Mouse (Mus musculus) adrenal gland, adult 10 weeks (tissue): Measurements from ENCODE around the gene Crx. TPM values are rescaled to one million over a fixed set of nuclear protein-coding genes. Genes with fewer than 3 reads are reported as not detected.

Experiments
- polyA plus RNA-seq: library from polyadenylated mRNA; stranded (reverse); fragments of 350-450 nt; fragmentation: Illumina TruSeq; extraction: RNeasy Lipid Tissue Mini Kit (QIAGEN cat#74804); gene quantifications from one replicate; pipeline ENCODE4 v1.2.3, GENCODE M21; 2014; ENCODE audit warnings: low read depth, low replicate concordance

The Crx gene
- not detected for polyA plus RNA-seq

DNA sequence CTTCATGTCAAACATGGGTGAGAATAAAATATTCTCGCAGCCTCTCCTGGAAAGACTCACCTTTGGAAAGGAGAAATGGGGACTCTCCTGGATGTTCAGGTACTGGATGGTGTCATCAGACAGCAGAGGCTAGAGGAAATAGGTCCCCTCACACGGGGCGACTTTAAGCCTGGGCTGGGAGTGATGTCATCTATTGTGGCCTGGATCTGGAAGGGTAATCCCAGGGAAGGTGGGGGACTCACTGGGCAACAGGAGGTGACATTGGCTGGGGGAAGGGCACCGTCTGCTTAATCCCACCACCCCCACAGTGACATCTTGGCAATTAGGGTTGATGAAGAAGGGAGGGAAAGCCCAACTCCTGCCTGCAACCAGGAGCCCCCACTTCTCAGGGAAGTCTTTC is at the start of gene Crx:
Gene Crx, minus strand, starts transcription at position 213 of the 400 bp plus-strand sequence.

DNA sequence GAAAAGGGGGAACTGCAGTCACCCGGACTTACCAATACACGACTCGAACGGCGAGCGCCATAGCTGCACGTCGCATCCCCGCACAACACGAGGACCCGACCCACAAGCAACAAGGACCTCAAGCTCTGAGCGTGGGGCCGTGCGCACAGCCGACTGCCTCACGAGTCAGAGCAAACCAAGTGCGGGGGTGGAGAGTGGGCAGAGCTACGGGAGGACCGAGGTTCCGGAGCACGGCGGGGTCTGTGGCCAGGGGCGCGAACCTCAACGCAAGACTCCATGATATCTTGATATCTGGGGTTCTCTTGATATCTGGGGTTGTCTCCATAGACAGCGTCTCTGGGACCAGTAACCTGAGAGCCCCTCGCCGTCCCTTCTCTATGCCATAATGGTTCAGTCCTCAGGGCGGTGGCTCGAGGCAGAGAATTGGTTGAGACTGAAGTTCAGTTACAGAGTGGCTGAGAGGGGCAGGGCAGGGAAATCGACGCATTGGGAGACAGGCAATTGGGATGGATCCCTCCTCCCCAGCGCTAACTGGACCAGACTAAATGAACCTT is 42.5 kb upstream of the Crx start, which contains the start of gene Selenow:
Gene Selenow, minus strand, starts transcription at position 183 of the 554 bp plus-strand sequence.

DNA sequence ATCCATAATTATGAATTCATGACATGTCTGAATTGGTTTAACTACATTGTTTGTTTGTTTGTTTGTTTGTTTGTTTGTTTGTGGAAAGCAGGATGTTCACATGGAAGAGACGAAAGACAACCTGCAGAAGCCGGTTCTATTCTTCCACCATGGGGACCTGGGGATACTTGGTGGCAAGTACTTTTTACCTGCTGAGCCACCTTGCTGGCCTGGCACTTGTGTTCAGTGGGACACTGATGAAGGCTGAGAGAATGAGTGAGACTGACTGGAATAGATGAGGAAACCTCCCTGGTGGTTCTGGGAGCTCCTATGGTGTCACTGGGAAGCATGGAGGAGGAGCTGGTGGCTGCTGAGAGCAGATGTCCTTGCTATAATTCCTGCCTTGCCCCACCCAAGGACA is 2.5 kb upstream of the Crx start, which contains the start of gene Crxos:
Gene Crxos, plus strand, starts transcription at position 301 of the 400 bp plus-strand sequence.

DNA sequence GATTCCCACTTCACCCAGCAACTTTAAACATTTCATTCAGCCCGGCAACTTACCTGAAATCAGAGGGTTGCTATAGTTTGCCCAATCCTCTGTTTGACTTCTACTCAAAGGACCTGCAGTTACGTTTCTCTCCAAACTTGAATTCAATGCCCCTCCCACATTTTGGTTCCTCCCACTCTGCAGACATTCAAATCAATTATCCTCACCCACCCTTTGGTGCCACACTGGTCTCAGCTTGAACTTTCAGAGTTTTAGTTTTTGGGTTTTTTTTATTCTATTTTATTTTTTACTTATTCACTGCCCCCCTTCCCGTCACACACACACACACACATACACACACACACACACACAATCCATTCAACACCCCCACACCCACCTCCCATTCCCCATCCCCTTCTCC is 40.2 kb downstream of the Crx start, which contains the start of gene Obox6:
Gene Obox6, minus strand, starts transcription at position 101 of the 400 bp plus-strand sequence.

Other genes starting within 250 kb of the Crx start
- gene Obox3, start 240.1 kb downstream of the Crx start, polyA plus RNA-seq, result not detected
- gene Obox5, start 129.8 kb downstream of the Crx start, polyA plus RNA-seq, result not detected
- not detected for gene Obox6, start 40.3 kb downstream of the Crx start, polyA plus RNA-seq
- not detected for gene Crxos, start 2.6 kb upstream of the Crx start, polyA plus RNA-seq
- 8.6 TPM for gene Selenow, start 42.4 kb upstream of the Crx start, polyA plus RNA-seq
- 9.7 TPM for gene Nop53, start 66.1 kb upstream of the Crx start, polyA plus RNA-seq
- 17.7 TPM for gene Ehd2, start 87.6 kb upstream of the Crx start, polyA plus RNA-seq
- gene Bicra, start 168.0 kb upstream of the Crx start, polyA plus RNA-seq, result 0.64 TPM
- gene Zfp541, start 181.8 kb upstream of the Crx start, polyA plus RNA-seq, result not detected
- gene Napa, start 218.5 kb upstream of the Crx start, polyA plus RNA-seq, result 34.1 TPM
- 4.7 TPM for gene Kptn, start 239.9 kb upstream of the Crx start, polyA plus RNA-seq
- gene Slc8a2, start 249.9 kb upstream of the Crx start, polyA plus RNA-seq, result 0.29 TPM